ENCODE assay signal across 20 mouse cellular contexts in the genomic region with DNA sequence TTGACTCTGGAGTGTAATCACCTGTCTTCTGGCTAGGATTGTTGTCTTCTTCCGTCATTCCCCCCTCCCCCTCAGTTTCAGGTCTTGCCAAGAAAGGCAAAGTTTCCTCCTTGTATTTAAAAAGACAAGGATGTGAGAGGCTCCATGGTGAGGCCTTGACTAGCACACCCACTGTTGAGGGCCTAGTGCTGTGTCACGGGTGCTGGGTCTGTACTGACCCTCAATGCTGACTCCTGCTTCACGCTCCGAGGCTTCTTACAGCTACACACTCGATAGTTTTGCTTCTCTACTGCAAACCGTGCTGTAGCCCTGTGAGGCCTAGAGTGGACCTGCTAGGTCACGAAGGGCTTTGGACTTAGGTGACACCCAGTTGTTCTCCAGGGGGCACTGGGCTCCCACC. TPM values are rescaled to one million over a fixed set of nuclear protein-coding genes. Genes with fewer than 3 reads are reported as not detected.
DNase-seq lines count a peak whose midpoint lies in the region; ATAC-seq and TF ChIP-seq lines count a peak whose summit lies in the region.
"Had no signal": no experiment of that assay in that cellular context is flagged by ENCODE, and none has a peak within 500 bp of the region (broad histone marks: within the 10 kb centered on the region; RNA-seq: fewer than 3 reads in every experiment).

No protein-coding gene starts in this region.

- no peak for TF ChIP-seq POLR2A in ES-Bruce4 (IDR thresholded peaks at IDR 0.05; ENCODE audit: insufficient read depth, low read length)

- no peak overlapping the region for H3K4me2 ChIP-seq in heart, embryonic 12.5 days
- no peak overlapping the region for H3K4me2 ChIP-seq in kidney, embryonic 16.5 days (replicated peaks; ENCODE audit: low read depth, low read length)
- no peak overlapping the region for H3K4me2 ChIP-seq in heart, embryonic 16.5 days (ENCODE audit: low read depth, low read length)
- no peak overlapping the region for H3K4me2 ChIP-seq in stomach, postnatal 0 days (replicated peaks; ENCODE audit: low read depth)
- H3K4me2 ChIP-seq: embryonic facial prominence, embryonic 12.5 days; forebrain, embryonic 13.5 days; lung, embryonic 14.5 days; midbrain, embryonic 11.5 days; neural tube, embryonic 12.5 days had no signal

- TF ChIP-seq EP300 in ES-Bruce4 (IDR thresholded peaks at IDR 0.05; ENCODE audit: insufficient read depth, low read depth, low read length): no peak
- no peak for TF ChIP-seq EP300 in stomach, postnatal 0 days (optimal IDR thresholded peaks at IDR 0.05)

- H3K27me3 ChIP-seq in heart, embryonic 12.5 days (replicated peaks): no peaks in the 10 kb centered on the region
- H3K27me3 ChIP-seq in kidney, embryonic 16.5 days (ENCODE audit: insufficient read depth, low read length): no peaks in the 10 kb centered on the region
- no peaks in the 10 kb centered on the region for H3K27me3 ChIP-seq in ES-Bruce4 (ENCODE audit: control insufficient read depth, insufficient read depth, low read length, poor library complexity, severe bottlenecking)
- no peaks in the 10 kb centered on the region for H3K27me3 ChIP-seq in heart, embryonic 16.5 days (ENCODE audit: control insufficient read depth, insufficient read depth, low read length)
- no peaks in the 10 kb centered on the region for H3K27me3 ChIP-seq in stomach, postnatal 0 days (ENCODE audit: control insufficient read depth, insufficient read depth, low read length)
- H3K27me3 ChIP-seq: embryonic facial prominence, embryonic 12.5 days; forebrain, embryonic 13.5 days; neural tube, embryonic 12.5 days had no signal

- H3K9me3 ChIP-seq in heart, embryonic 12.5 days (replicated peaks): no peaks in the 10 kb centered on the region
- no peaks in the 10 kb centered on the region for H3K9me3 ChIP-seq in kidney, embryonic 16.5 days (ENCODE audit: low read length)
- H3K9me3 ChIP-seq in ES-Bruce4 (replicated peaks; ENCODE audit: control insufficient read depth, insufficient read depth, low read length, poor library complexity, severe bottlenecking): no peaks in the 10 kb centered on the region
- H3K9me3 ChIP-seq in heart, embryonic 16.5 days (replicated peaks; ENCODE audit: control insufficient read depth, low read length): no peaks in the 10 kb centered on the region
- no peaks in the 10 kb centered on the region for H3K9me3 ChIP-seq in stomach, postnatal 0 days (ENCODE audit: control insufficient read depth, low read length)
- H3K9me3 ChIP-seq: embryonic facial prominence, embryonic 12.5 days; forebrain, embryonic 13.5 days; neural tube, embryonic 12.5 days had no signal

- no peak for TF ChIP-seq CTCF in ES-Bruce4 (IDR thresholded peaks at IDR 0.05; ENCODE audit: low read depth, low read length)
- no peak for TF ChIP-seq CTCF in stomach, postnatal 0 days (IDR thresholded peaks at IDR 0.05; ENCODE audit: low read depth)

- peaks cover 46% of the 10 kb centered on the region for H3K4me1 ChIP-seq in heart, embryonic 12.5 days (replicated peaks)
- H3K4me1 ChIP-seq in kidney, embryonic 16.5 days (ENCODE audit: insufficient read depth, low read length): no peaks in the 10 kb centered on the region
- H3K4me1 ChIP-seq in ES-Bruce4 (ENCODE audit: control insufficient read depth, insufficient read depth, low read length): peaks cover 14% of the 10 kb centered on the region
- H3K4me1 ChIP-seq in heart, embryonic 16.5 days (ENCODE audit: control insufficient read depth, insufficient read depth, low read length): peaks cover 4% of the 10 kb centered on the region; the same call in 1 of the 2 replicates
- no peaks in the 10 kb centered on the region for H3K4me1 ChIP-seq in stomach, postnatal 0 days (replicated peaks; ENCODE audit: control insufficient read depth, insufficient read depth)
- H3K4me1 ChIP-seq: embryonic facial prominence, embryonic 12.5 days; forebrain, embryonic 13.5 days; neural tube, embryonic 12.5 days had no signal

- DNase-seq in heart, postnatal 36 days: no peak
- no peak for DNase-seq in kidney, adult 9 months
- DNase-seq in stomach, postnatal 0 days (ENCODE audit: low spot score): no peak
- DNase-seq: adrenal gland, postnatal 14 days; B cell, adult 2 months; cerebellum, adult 9-11 months; gastrocnemius, postnatal 14 days; kidney, adult 18-20 months; layer of hippocampus, postnatal 36 days; lung, embryonic 14.5 days had no signal

- no peak for ATAC-seq in heart, embryonic 12.5 days (ENCODE audit: insufficient number of reproducible peaks, low FRiP score)
- no peak for ATAC-seq in kidney, embryonic 16.5 days (ENCODE audit: low FRiP score, low TSS enrichment)
- ATAC-seq in heart, embryonic 16.5 days (replicated peaks; ENCODE audit: extremely low read depth, insufficient read depth, low FRiP score): no peak
- no peak for ATAC-seq in stomach, postnatal 0 days (ENCODE audit: low FRiP score, low TSS enrichment)
- ATAC-seq: activated CD4-positive, CD25-positive, alpha-beta regulatory T cell, adult 4 months; forebrain, embryonic 13.5 days had no signal

- H3K36me3 ChIP-seq in heart, embryonic 12.5 days: peaks cover 57% of the 10 kb centered on the region
- peaks cover 40% of the 10 kb centered on the region for H3K36me3 ChIP-seq in kidney, embryonic 16.5 days (ENCODE audit: insufficient read depth, low read length)
- peaks cover 12% of the 10 kb centered on the region for H3K36me3 ChIP-seq in ES-Bruce4 (ENCODE audit: control insufficient read depth, insufficient read depth, low read length, poor library complexity, severe bottlenecking)
- peaks cover 43% of the 10 kb centered on the region for H3K36me3 ChIP-seq in heart, embryonic 16.5 days (ENCODE audit: control insufficient read depth, insufficient read depth)
- peaks cover 16% of the 10 kb centered on the region for H3K36me3 ChIP-seq in stomach, postnatal 0 days (ENCODE audit: control insufficient read depth, insufficient read depth, low read length)

- 68% methylated on average over 7 of the region's 7 CpGs for WGBS in heart, embryonic 12.5 days
- 69% methylated on average over 7 of the region's 7 CpGs for WGBS in kidney, embryonic 16.5 days
- WGBS in heart, embryonic 16.5 days: 70% methylated on average over 7 of the region's 7 CpGs
- WGBS in stomach, postnatal 0 days: 70% methylated on average over 7 of the region's 7 CpGs

- H3K27ac ChIP-seq in heart, embryonic 12.5 days (ENCODE audit: poor library complexity, severe bottlenecking): peak overlapping the region; percentile 65
- H3K27ac ChIP-seq in kidney, embryonic 16.5 days (ENCODE audit: low read length): 0 out of 2 replicates have a peak overlapping the region, but pooled peaks have one; percentile 3
- peak overlapping the region; percentile 95 for H3K27ac ChIP-seq in ES-Bruce4 (ENCODE audit: insufficient read depth, low read length)
- H3K27ac ChIP-seq in heart, embryonic 16.5 days (ENCODE audit: low read length): peak overlapping the region; percentile 66
- H3K27ac ChIP-seq in stomach, postnatal 0 days (replicated peaks): no peak overlapping the region
- H3K27ac ChIP-seq: embryonic facial prominence, embryonic 12.5 days; forebrain, embryonic 13.5 days; neural tube, embryonic 12.5 days had no signal

- intact Hi-C loops in heart, postnatal 36 days (cut with DNase I): no loop called here

- H3K4me3 ChIP-seq in heart, embryonic 12.5 days: no peak overlapping the region
- no peak overlapping the region for H3K4me3 ChIP-seq in kidney, embryonic 16.5 days (ENCODE audit: low read length)
- no peak overlapping the region for H3K4me3 ChIP-seq in ES-Bruce4 (ENCODE audit: low read depth, low read length)
- no peak overlapping the region for H3K4me3 ChIP-seq in heart, embryonic 16.5 days (ENCODE audit: low read length)
- H3K4me3 ChIP-seq in stomach, postnatal 0 days (ENCODE audit: low read depth, low read length): no peak overlapping the region
- H3K4me3 ChIP-seq: embryonic facial prominence, embryonic 12.5 days; erythroblast, embryonic 14.5 days; forebrain, embryonic 13.5 days; neural tube, embryonic 12.5 days had no signal

- H3K9ac ChIP-seq in heart, embryonic 12.5 days: peak overlapping the region; percentile 9; the same call in 1 of the 2 replicates
- H3K9ac ChIP-seq in kidney, embryonic 16.5 days (replicated peaks; ENCODE audit: low read length): no peak overlapping the region
- no peak overlapping the region for H3K9ac ChIP-seq in ES-Bruce4 (ENCODE audit: low read depth, poor library complexity, severe bottlenecking)
- no peak overlapping the region for H3K9ac ChIP-seq in heart, embryonic 16.5 days (ENCODE audit: low read length)
- no peak overlapping the region for H3K9ac ChIP-seq in stomach, postnatal 0 days (ENCODE audit: low read length)
- H3K9ac ChIP-seq: embryonic facial prominence, embryonic 12.5 days; forebrain, embryonic 13.5 days; lung, embryonic 14.5 days; neural tube, embryonic 12.5 days had no signal

RNA-seq across cellular contexts. Expression of gene Anapc7, which starts 30.7 kb away (rescaled TPM):
- 32.0 and 35.4 TPM in 2 replicates for polyA plus RNA-seq in heart, embryonic 12.5 days (2016; fragmentation: Nextera tagmentation; extraction: Ambion mirVana)
- 10 to 100 TPM; 31.7 to 35.1 TPM for total RNA-seq in heart, postnatal 36 days (2021)
- 56.5 and 56.8 TPM in 2 replicates for polyA plus RNA-seq in kidney, embryonic 16.5 days (2015; fragmentation: Nextera tagmentation; extraction: Ambion mirVana)
- 41.7 and 41.9 TPM in 2 replicates for polyA plus RNA-seq in ES-Bruce4 (2011; ENCODE audit: insufficient read depth, insufficient read length, low read depth, missing spikeins)
- polyA plus RNA-seq in heart, embryonic 16.5 days (2015; fragmentation: Nextera tagmentation; extraction: Ambion mirVana): 39.4 and 40.2 TPM in 2 replicates
- 20.7 and 21.7 TPM in 2 replicates for polyA plus RNA-seq in stomach, postnatal 0 days (2015; fragmentation: Nextera tagmentation; extraction: Ambion mirVana)

RNA-seq across cellular contexts. Expression of gene Atp2a2, which starts 49.8 kb away (rescaled TPM):
- 414 and 424 TPM in 2 replicates for polyA plus RNA-seq in heart, embryonic 12.5 days (2016; fragmentation: Nextera tagmentation; extraction: Ambion mirVana)
- over 10,000 TPM; 11,843 to 11,873 TPM for total RNA-seq in heart, postnatal 36 days (2021)
- 33.6 and 35.0 TPM in 2 replicates for polyA plus RNA-seq in kidney, embryonic 16.5 days (2015; fragmentation: Nextera tagmentation; extraction: Ambion mirVana)
- polyA plus RNA-seq in ES-Bruce4 (2011; ENCODE audit: insufficient read depth, insufficient read length, low read depth, missing spikeins): 165 and 177 TPM in 2 replicates
- 306 and 316 TPM in 2 replicates for polyA plus RNA-seq in heart, embryonic 16.5 days (2015; fragmentation: Nextera tagmentation; extraction: Ambion mirVana)
- polyA plus RNA-seq in stomach, postnatal 0 days (2015; fragmentation: Nextera tagmentation; extraction: Ambion mirVana): 24.0 and 27.0 TPM in 2 replicates
